Mouse (Mus musculus) cortical plate, adult 2 months (tissue): ENCODE data around the gene Fam160b1.

Source experiments
- CTCF ChIP-seq: fragments of 200-500 bp; IDR thresholded peaks from 2 replicates; pipeline ENCODE4 v1.5.1; 2011; ENCODE audit warnings: mild to moderate bottlenecking, control low read depth, low read length; ENCODE audit not compliant: insufficient read depth; ENCODE audit errors: extremely low read depth
- POLR2A ChIP-seq: fragments of 200-500 bp; IDR thresholded peaks from 2 replicates; pipeline ENCODE4 v1.6.1; 2011; ENCODE audit warnings: mild to moderate bottlenecking, low read length, control low read depth; ENCODE audit not compliant: insufficient read depth; ENCODE audit errors: extremely low read depth

GRCm38 (mm10) chr19:57355451-57356251 is 4.8 kb upstream of the Fam160b1 start:
- TF ChIP-seq POLR2A (no peak), CTCF (no peak)
